ENCODE assay signal across 9 mouse cellular contexts in genomic region chr19:42341183-42341582, GRCm38 (mm10).
DNase-seq lines count a peak whose midpoint lies in the region; ATAC-seq and TF ChIP-seq lines count a peak whose summit lies in the region.
"Had no signal": no experiment of that assay in that cellular context is flagged by ENCODE, and none has a peak within 500 bp of the region (broad histone marks: within the 10 kb centered on the region; RNA-seq: fewer than 3 reads in every experiment).

No protein-coding gene starts in this region.

- no peaks in the 10 kb centered on the region for H3K36me3 ChIP-seq in forebrain, embryonic 14.5 days (ENCODE audit: control insufficient read depth, insufficient read depth, low read length)
- no peaks in the 10 kb centered on the region for H3K36me3 ChIP-seq in forebrain, embryonic 12.5 days (replicated peaks)
- no peaks in the 10 kb centered on the region for H3K36me3 ChIP-seq in liver, postnatal 0 days (replicated peaks; ENCODE audit: insufficient read depth, low read length)
- no peaks in the 10 kb centered on the region for H3K36me3 ChIP-seq in liver, embryonic 12.5 days
- no peaks in the 10 kb centered on the region for H3K36me3 ChIP-seq in G1E (replicated peaks)
- no peaks in the 10 kb centered on the region for H3K36me3 ChIP-seq in limb, embryonic 11.5 days (ENCODE audit: control insufficient read depth, insufficient read depth, low read length)
- H3K36me3 ChIP-seq: limb, embryonic 12.5 days had no signal

- no peak overlapping the region for H3K4me3 ChIP-seq in forebrain, embryonic 14.5 days (ENCODE audit: low read depth, low read length)
- no peak overlapping the region for H3K4me3 ChIP-seq in forebrain, embryonic 12.5 days (replicated peaks)
- H3K4me3 ChIP-seq in liver, postnatal 0 days (ENCODE audit: low read depth, low read length) = no peak overlapping the region
- no peak overlapping the region for H3K4me3 ChIP-seq in liver, embryonic 12.5 days
- no peak overlapping the region for H3K4me3 ChIP-seq in G1E (ENCODE audit: low read depth, low read length)
- no peak overlapping the region for H3K4me3 ChIP-seq in limb, embryonic 11.5 days (ENCODE audit: low read depth, low read length)
- H3K4me3 ChIP-seq: limb, embryonic 12.5 days had no signal

- no peak overlapping the region for H3K9ac ChIP-seq in forebrain, embryonic 14.5 days (ENCODE audit: low read length)
- H3K9ac ChIP-seq in forebrain, embryonic 12.5 days = no peak overlapping the region
- H3K9ac ChIP-seq in liver, postnatal 0 days (replicated peaks) = no peak overlapping the region
- no peak overlapping the region for H3K9ac ChIP-seq in liver, embryonic 12.5 days
- H3K9ac ChIP-seq in limb, embryonic 11.5 days (ENCODE audit: low read length) = no peak overlapping the region
- H3K9ac ChIP-seq: limb, embryonic 12.5 days had no signal

- H3K27ac ChIP-seq in forebrain, embryonic 14.5 days (ENCODE audit: low read depth, low read length) = no peak overlapping the region
- H3K27ac ChIP-seq in forebrain, embryonic 12.5 days = no peak overlapping the region
- H3K27ac ChIP-seq in liver, postnatal 0 days (ENCODE audit: low read depth) = no peak overlapping the region
- H3K27ac ChIP-seq in liver, embryonic 12.5 days = no peak overlapping the region
- no peak overlapping the region for H3K27ac ChIP-seq in limb, embryonic 11.5 days (replicated peaks; ENCODE audit: low read depth, low read length)
- H3K27ac ChIP-seq: limb, embryonic 12.5 days had no signal

- no peaks in the 10 kb centered on the region for H3K9me3 ChIP-seq in forebrain, embryonic 14.5 days (replicated peaks; ENCODE audit: control insufficient read depth, low read length)
- 0 out of 2 replicates have a peak, but pooled peaks cover 5% of the 10 kb centered on the region for H3K9me3 ChIP-seq in forebrain, embryonic 12.5 days
- H3K9me3 ChIP-seq in liver, postnatal 0 days (ENCODE audit: low read length) = no peaks in the 10 kb centered on the region
- no peaks in the 10 kb centered on the region for H3K9me3 ChIP-seq in liver, embryonic 12.5 days (replicated peaks)
- H3K9me3 ChIP-seq in G1E (replicated peaks) = peaks cover 7% of the 10 kb centered on the region
- H3K9me3 ChIP-seq in limb, embryonic 11.5 days (ENCODE audit: control insufficient read depth, low read length) = no peaks in the 10 kb centered on the region
- H3K9me3 ChIP-seq: limb, embryonic 12.5 days had no signal

- TF ChIP-seq EP300 in liver, postnatal 0 days (IDR thresholded peaks at IDR 0.05; ENCODE audit: low read depth) = no peak

- no peaks in the 10 kb centered on the region for H3K4me1 ChIP-seq in forebrain, embryonic 14.5 days (ENCODE audit: control insufficient read depth, insufficient read depth, low read length)
- H3K4me1 ChIP-seq in forebrain, embryonic 12.5 days = no peaks in the 10 kb centered on the region
- no peaks in the 10 kb centered on the region for H3K4me1 ChIP-seq in liver, postnatal 0 days (ENCODE audit: insufficient read depth)
- no peaks in the 10 kb centered on the region for H3K4me1 ChIP-seq in liver, embryonic 12.5 days
- H3K4me1 ChIP-seq in G1E (ENCODE audit: insufficient read depth, low read depth, low read length) = no peaks in the 10 kb centered on the region
- no peaks in the 10 kb centered on the region for H3K4me1 ChIP-seq in limb, embryonic 11.5 days (ENCODE audit: control insufficient read depth, insufficient read depth, low read length)

- peak; percentile 51 for TF ChIP-seq CTCF in liver, postnatal 0 days (IDR thresholded peaks at IDR 0.05; ENCODE audit: low read depth)
- peak; percentile 22; the same call in 1 of the 2 replicates for TF ChIP-seq CTCF in G1E (IDR thresholded peaks at IDR 0.05; ENCODE audit: low read depth, low read length)

- no peaks in the 10 kb centered on the region for H3K27me3 ChIP-seq in forebrain, embryonic 14.5 days (replicated peaks; ENCODE audit: control insufficient read depth, insufficient read depth, low read length)
- no peaks in the 10 kb centered on the region for H3K27me3 ChIP-seq in forebrain, embryonic 12.5 days
- H3K27me3 ChIP-seq in liver, postnatal 0 days (ENCODE audit: insufficient read depth, low read length) = no peaks in the 10 kb centered on the region
- no peaks in the 10 kb centered on the region for H3K27me3 ChIP-seq in liver, embryonic 12.5 days (replicated peaks)
- H3K27me3 ChIP-seq in G1E (ENCODE audit: insufficient read depth, low read length) = no peaks in the 10 kb centered on the region
- H3K27me3 ChIP-seq in limb, embryonic 11.5 days (ENCODE audit: control insufficient read depth, insufficient read depth, low read length) = no peaks in the 10 kb centered on the region
- H3K27me3 ChIP-seq: limb, embryonic 12.5 days had no signal

- peak; percentile 42 for DNase-seq in forebrain, embryonic 14.5 days (ENCODE audit: low spot score)
- no peak for DNase-seq in liver, postnatal 0 days
- DNase-seq in G1E (ENCODE audit: low spot score) = no peak
- peak; percentile 60 for DNase-seq in limb, embryonic 11.5 days (ENCODE audit: low spot score)
- DNase-seq in spleen, adult 12 weeks (ENCODE audit: low spot score) = no peak
- no peak for DNase-seq in spleen, postnatal 10 days (ENCODE audit: low spot score in 2 of 2)

- H3K4me2 ChIP-seq in forebrain, embryonic 14.5 days (ENCODE audit: low read length) = no peak overlapping the region
- H3K4me2 ChIP-seq in forebrain, embryonic 12.5 days = no peak overlapping the region
- no peak overlapping the region for H3K4me2 ChIP-seq in liver, postnatal 0 days (ENCODE audit: low read depth, low read length)
- H3K4me2 ChIP-seq in liver, embryonic 12.5 days = no peak overlapping the region
- H3K4me2 ChIP-seq in limb, embryonic 11.5 days (ENCODE audit: low read depth, severe bottlenecking) = no peak overlapping the region
- H3K4me2 ChIP-seq: limb, embryonic 12.5 days had no signal

- 53% methylated on average over 6 of the region's 6 CpGs for WGBS in forebrain, embryonic 14.5 days
- 45% methylated on average over 6 of the region's 6 CpGs for WGBS in forebrain, embryonic 12.5 days
- WGBS in liver, postnatal 0 days (ENCODE audit: insufficient replicate concordance) = 49% methylated on average over 6 of the region's 6 CpGs
- 43% methylated on average over 6 of the region's 6 CpGs for WGBS in liver, embryonic 12.5 days (ENCODE audit: insufficient replicate concordance)
- WGBS in limb, embryonic 11.5 days = 47% methylated on average over 6 of the region's 6 CpGs

- no peak for ATAC-seq in forebrain, embryonic 14.5 days
- ATAC-seq in forebrain, embryonic 12.5 days (ENCODE audit: low FRiP score) = no peak
- ATAC-seq in liver, postnatal 0 days = no peak
- ATAC-seq in liver, embryonic 12.5 days = no peak
- no peak for ATAC-seq in G1E (ENCODE audit: extremely low read depth, insufficient number of reproducible peaks, low FRiP score, poor library complexity, severe bottlenecking)
- no peak for ATAC-seq in limb, embryonic 11.5 days (ENCODE audit: insufficient number of reproducible peaks, low FRiP score, low TSS enrichment, low read depth)

Comparison
In these comparisons a context has a peak if more than half of its experiments do, and no peak if none do; other contexts are left out.
1. DNase-seq: peak in forebrain, embryonic 14.5 days (single experiment) and limb, embryonic 11.5 days (single experiment); none in liver, postnatal 0 days (single experiment), G1E (single experiment), spleen, adult 12 weeks (single experiment) and spleen, postnatal 10 days (0 of 2).